Mouse (Mus musculus) liver, embryonic 14.5 days (tissue): ENCODE data around the gene Gid4.

Source experiments
- CTCF ChIP-seq: IDR thresholded peaks from 2 replicates; pipeline ENCODE4 v1.5.1; 2016; ENCODE audit warnings: antibody characterized with exemption, low read depth, control low read depth
- EP300 ChIP-seq: IDR thresholded peaks from 2 replicates; pipeline ENCODE4 v1.6.1; 2016; ENCODE audit warnings: antibody characterized with exemption, low read depth

DNA sequence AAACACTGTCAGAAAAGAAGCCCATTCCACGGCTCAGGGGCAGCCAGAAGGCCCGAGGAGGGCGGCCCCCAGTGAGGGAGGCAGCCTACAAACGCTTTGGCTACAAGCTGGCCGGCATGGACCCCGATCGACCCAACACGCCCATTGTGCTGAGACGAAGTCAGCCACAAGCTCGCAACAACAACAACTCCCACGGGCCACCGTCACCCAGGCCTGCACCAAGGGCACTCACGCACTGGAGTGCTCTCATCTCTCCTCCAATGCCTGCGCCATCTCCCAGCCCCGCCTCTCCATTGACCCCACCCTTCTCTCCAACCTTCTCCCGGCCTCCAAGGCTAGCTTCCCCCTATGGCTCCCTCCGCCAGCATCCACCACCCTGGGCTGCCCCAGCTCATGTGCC, 61.2 kb downstream of the Gid4 start:
- TF ChIP-seq CTCF (no peak), EP300 (no peak)
